Mouse (Mus musculus) neutrophil, adult 59 days (primary cell): ENCODE data around the gene Gm45902. TPM values are rescaled to one million over a fixed set of nuclear protein-coding genes. Genes with fewer than 3 reads are reported as not detected.

ENCODE experiments used
- total RNA-seq, 2 experiments: library from RNA; stranded (reverse); gene quantifications; 1 replicate in 1 of 2; 2 replicates in 1 of 2; pipeline ENCODE4 v1.2.4; 2023

Gm45902 gene
- 10 to 100 TPM; 18.9 to 19.8 TPM for total RNA-seq

DNA sequence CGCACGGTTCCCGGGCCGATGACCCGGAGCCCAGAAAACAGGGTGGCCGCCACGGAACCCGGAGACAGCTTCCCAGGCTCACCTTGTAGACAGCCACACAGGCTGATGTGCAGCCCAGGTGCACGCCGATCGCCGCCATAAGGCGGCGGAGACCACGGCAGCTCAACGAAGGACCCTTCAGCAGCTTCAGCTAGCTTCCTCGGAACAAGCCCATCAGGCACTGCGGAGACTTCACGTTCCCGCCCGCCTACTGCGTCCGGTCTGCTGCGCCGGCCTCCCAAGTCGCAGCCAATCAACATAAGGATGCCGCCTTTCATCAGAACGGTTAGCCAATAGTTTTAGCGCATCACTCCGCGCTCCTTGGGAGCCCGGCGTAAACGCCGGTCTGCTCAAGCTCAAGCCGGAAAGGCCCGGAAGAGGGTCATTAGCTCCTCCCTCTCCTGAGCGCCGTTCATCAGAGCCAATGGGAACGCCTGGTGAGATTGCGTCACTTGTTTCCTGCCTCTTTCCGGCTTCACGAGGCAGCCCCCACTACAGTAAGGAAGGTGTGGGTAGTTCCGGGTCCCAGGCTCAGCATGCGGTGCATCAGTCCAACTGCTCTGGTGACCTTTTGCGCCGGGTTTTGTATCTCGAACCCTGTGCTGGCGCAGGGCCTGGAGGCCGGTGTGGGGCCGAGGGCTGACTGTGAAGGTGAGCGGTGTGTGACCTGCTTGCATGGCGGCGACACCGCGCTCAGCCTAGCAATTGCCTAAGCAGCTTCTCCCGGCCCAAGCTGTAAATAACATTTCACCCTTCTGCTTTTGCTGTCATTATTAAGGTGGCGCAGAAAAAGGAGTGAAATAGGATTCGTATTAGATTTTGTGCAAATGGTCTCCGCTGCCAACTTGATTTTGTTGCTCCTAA is at the start of gene Gm45902, which contains the start of the genes Hspa14 and Cdnf:
Gm45902 (minus strand) TSS at position 239 of the 903 bp plus-strand sequence.
Hspa14 (minus strand) TSS at position 263 of the 903 bp plus-strand sequence.
Cdnf (plus strand) TSS at position 479 of the 903 bp plus-strand sequence.

DNA sequence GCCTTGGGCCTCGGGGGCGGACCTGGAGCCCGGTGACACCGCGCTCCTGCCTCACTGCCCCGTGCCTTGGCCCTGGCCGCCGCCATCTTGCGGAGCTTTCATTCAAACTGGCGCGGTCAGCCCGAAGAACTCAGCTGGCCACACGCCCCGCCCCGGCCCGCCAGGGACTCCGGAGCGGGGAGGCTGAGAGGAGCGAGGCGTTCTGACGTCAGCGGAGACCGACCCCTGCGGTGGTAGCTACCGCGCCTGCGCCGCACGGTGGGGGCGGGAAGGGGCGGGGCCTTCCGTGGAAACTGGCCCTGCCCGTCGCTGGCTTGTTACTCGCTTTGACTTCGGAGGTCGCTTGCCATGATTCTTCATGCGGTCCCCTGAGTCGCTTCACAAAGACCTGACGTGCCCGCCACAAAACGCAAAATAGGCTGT is 37.7 kb downstream of the Gm45902 start, which contains the start of gene Suv39h2:
Suv39h2 (minus strand) TSS at position 171 of the 423 bp plus-strand sequence.

Other genes starting within 250 kb of the Gm45902 start
- 1 to 10 TPM; 6.9 to 9.0 TPM for gene Nmt2, start 228.6 kb downstream of the Gm45902 start, total RNA-seq
- gene Rpp38, start 180.1 kb downstream of the Gm45902 start, total RNA-seq: 1 to 10 TPM; 1.1 to 1.5 TPM
- gene Acbd7, start 176.6 kb downstream of the Gm45902 start, total RNA-seq: not detected
- gene Olah, start 115.6 kb downstream of the Gm45902 start, total RNA-seq: not detected
- 1 to 10 TPM in 1 of 2 experiments, not detected in 1; 1.1 TPM for gene Meig1, start 90.1 kb downstream of the Gm45902 start, total RNA-seq
- gene Dclre1c, start 88.7 kb downstream of the Gm45902 start, total RNA-seq: 10 to 100 TPM; 38.6 to 43.9 TPM
- 1 to 10 TPM; 2.0 to 3.5 TPM for gene Suv39h2, start 37.8 kb downstream of the Gm45902 start, total RNA-seq
- 10 to 100 TPM; 89.6 to 90.6 TPM for gene Hspa14, start within 50 bp of the Gm45902 start, total RNA-seq
- under 1 TPM; 0.49 to 0.99 TPM for gene Cdnf, start 240 bp upstream of the Gm45902 start, total RNA-seq
- 100 to 1,000 TPM; 303 to 318 TPM for gene Fam107b, start 57.7 kb upstream of the Gm45902 start, total RNA-seq